Mouse (Mus musculus) heart, adult 2 months (tissue): ENCODE results near the gene Hoxd3. TPM values are rescaled to one million over a fixed set of nuclear protein-coding genes. Genes with fewer than 3 reads are reported as not detected.

ENCODE experiments used
- DNase-seq, 2 experiments: peaks; one replicate each; pipeline ENCODE4 v3.0.0; 2021
- H3K27ac ChIP-seq: fragments of 200-600 bp; 2 replicates; pipeline ENCODE4 v1.8.1; 2022
- H3K27me3 ChIP-seq: fragments of 200-500 bp; 2 replicates; pipeline ENCODE4 v1.6.1; 2012; ENCODE audit warnings: mild to moderate bottlenecking, low read length, inconsistent platforms, mixed read lengths; ENCODE audit not compliant: control insufficient read depth, insufficient read depth
- H3K36me3 ChIP-seq: fragments of 200-500 bp; 2 replicates; pipeline ENCODE4 v1.6.1; 2012; ENCODE audit warnings: low read length, inconsistent platforms; ENCODE audit not compliant: control insufficient read depth, insufficient read depth
- H3K4me1 ChIP-seq: fragments of 200-500 bp; 2 replicates; pipeline ENCODE4 v1.6.1; 2011; ENCODE audit warnings: low read length; ENCODE audit not compliant: control insufficient read depth, insufficient read depth
- H3K4me3 ChIP-seq: fragments of 200-600 bp; 2 replicates; pipeline ENCODE4 v1.8.1; 2022
- H3K79me2 ChIP-seq: fragments of 200-500 bp; replicated peaks from 2 replicates; pipeline ENCODE4 v1.6.1; 2012; ENCODE audit warnings: mild to moderate bottlenecking, inconsistent platforms, low read length, moderate library complexity, mixed read lengths; ENCODE audit not compliant: control insufficient read depth, insufficient read depth
- H3K9ac ChIP-seq: fragments of 200-500 bp; 2 replicates; pipeline ENCODE4 v1.6.1; 2012; ENCODE audit warnings: low read depth, mild to moderate bottlenecking, control low read depth, inconsistent platforms, low read length, mixed read lengths
- CTCF ChIP-seq: fragments of 200-600 bp; IDR thresholded peaks from 2 replicates; pipeline ENCODE4 v1.8.1; 2022; ENCODE audit warnings: antibody characterized with exemption, mild to moderate bottlenecking, moderate library complexity
- EP300 ChIP-seq: fragments of 200-500 bp; IDR thresholded peaks from 2 replicates; pipeline ENCODE4 v1.6.1; 2011; ENCODE audit warnings: low read depth, low read length, control low read depth; ENCODE audit not compliant: insufficient read depth
- POLR2A ChIP-seq: fragments of 200-500 bp; IDR thresholded peaks from 2 replicates; pipeline ENCODE4 v1.6.1; 2011; ENCODE audit warnings: mild to moderate bottlenecking, low read depth, low read length, control low read depth; ENCODE audit not compliant: insufficient read depth
- WGBS: fragments of 180-500 bp; shearing (Covaris S2); methylation state at CpG from one replicate; pipeline ENCODE4 v1.1.7; 2018; 5-methylcytosine and 5-hydroxymethylcytosine counted together
- intact Hi-C: fragments of 180-260 bp; cut with DNase I; formaldehyde crosslinking; loops from one replicate; pipeline ENCODE4 v1.15.1; 2025
- polyA plus RNA-seq: library from polyadenylated mRNA; depleted of rRNA; stranded (reverse); fragments of >200 nt; gene quantifications from 2 replicates; pipeline ENCODE4 v1.2.3, GENCODE M21; 2012
- total RNA-seq, 2 experiments: library from RNA; stranded (reverse); gene quantifications; 2 replicates each; pipeline ENCODE4 v1.2.3; 2021

The Hoxd3 gene
- total and polyA plus RNA-seq, 3 experiments: 0.06 TPM; not detected in 2

- TF ChIP-seq EP300 (no peak), POLR2A (no peak), CTCF (no peak)
- Histone ChIP-seq H3K9ac (no peak overlapping the region), H3K27ac (no peak overlapping the region), H3K36me3 (no peaks in the 10 kb centered on the region), H3K4me1 (no peaks in the 10 kb centered on the region), H3K4me3 (no peak overlapping the region), H3K79me2 (no peaks in the 10 kb centered on the region), H3K27me3 (peaks cover 32% of the 10 kb centered on the region)
- intact Hi-C loops: loop anchor here (10.0 kb wide), 1 partner anchor 1416 kb away; the partner anchor contains the start of gene Sp9
- DNase-seq: no peak
- WGBS: 12% methylated on average over 8 of the region's 8 CpGs
These were observed 21.4 kb upstream of the Hoxd3 start for GRCm38 (mm10) chr2:74690338-74690716.

- H3K4me3 ChIP-seq: no peak within 1 kb of the TSS
- H3K79me2 ChIP-seq: no peaks in the 10 kb centered on the region
- WGBS: 4% methylated on average over 56 of the region's 56 CpGs
- no peaks in the 10 kb centered on the region for H3K36me3 ChIP-seq
- TF ChIP-seq EP300 (no peak), CTCF (peak; percentile 60), POLR2A (no peak)
- intact Hi-C loops: loop anchor here (10.0 kb wide), 1 partner anchor 1416 kb away; the partner anchor contains the start of gene Sp9
- no peak within 1 kb of the TSS for H3K9ac ChIP-seq
- H3K27me3 ChIP-seq: peaks cover 34% of the 10 kb centered on the region
- H3K4me1 ChIP-seq: no peaks in the 10 kb centered on the region
- no peak within 1 kb of the TSS for H3K27ac ChIP-seq
- DNase-seq: peak; percentile 45 to 53
These were observed 20.4 kb upstream of the Hoxd3 start, which contains the start of gene Hoxd10 for GRCm38 (mm10) chr2:74691022-74691951. TSS of gene Hoxd10 (plus strand) at chr2:74691924.

GRCm38 (mm10) chr2:74691995-74692807 lies 19.5 kb upstream of the Hoxd3 start:
- Histone ChIP-seq H3K79me2 (no peaks in the 10 kb centered on the region), H3K4me1 (no peaks in the 10 kb centered on the region), H3K36me3 (no peaks in the 10 kb centered on the region), H3K4me3 (no peak overlapping the region), H3K9ac (no peak overlapping the region), H3K27me3 (peaks cover 42% of the 10 kb centered on the region), H3K27ac (no peak overlapping the region)
- DNase-seq: no peak
- TF ChIP-seq CTCF: no peak
- TF ChIP-seq POLR2A: no peak
- no peak for TF ChIP-seq EP300
- 6% methylated on average over 35 of the region's 35 CpGs for WGBS
- intact Hi-C loops: loop anchor here (10.0 kb wide), 1 partner anchor 1417 kb away; the partner anchor contains the start of gene Sp9

- intact Hi-C loops: loop anchor here (10.0 kb wide), 1 partner anchor 1418 kb away; the partner anchor contains the start of gene Sp9
- 3% methylated on average over 20 of the region's 20 CpGs for WGBS
- H3K4me3 ChIP-seq: no peak overlapping the region
These were observed 18.8 kb upstream of the Hoxd3 start for GRCm38 (mm10) chr2:74692808-74693431.

GRCm38 (mm10) chr2:74693432-74693827 lies 18.3 kb upstream of the Hoxd3 start:
- H3K79me2 ChIP-seq: no peaks in the 10 kb centered on the region
- no peaks in the 10 kb centered on the region for H3K36me3 ChIP-seq
- intact Hi-C loops: loop anchor here (10.0 kb wide), 1 partner anchor 1419 kb away; the partner anchor contains the start of gene Sp9
- 14% methylated on average over 4 of the region's 4 CpGs for WGBS
- peaks cover 44% of the 10 kb centered on the region for H3K27me3 ChIP-seq
- DNase-seq: no peak
- no peak overlapping the region for H3K9ac ChIP-seq
- H3K4me3 ChIP-seq: no peak overlapping the region
- TF ChIP-seq POLR2A (no peak), EP300 (no peak), CTCF (no peak)
- H3K4me1 ChIP-seq: no peaks in the 10 kb centered on the region
- no peak overlapping the region for H3K27ac ChIP-seq

More at GRCm38 (mm10) chr2:74692808-74693431, 18.8 kb upstream of the Hoxd3 start:
- Histone ChIP-seq H3K36me3 (no peaks in the 10 kb centered on the region), H3K79me2 (no peaks in the 10 kb centered on the region), H3K4me1 (no peaks in the 10 kb centered on the region), H3K27me3 (peaks cover 39% of the 10 kb centered on the region), H3K27ac (no peak overlapping the region), H3K9ac (no peak overlapping the region)
- no peak for DNase-seq
- TF ChIP-seq CTCF (no peak), EP300 (no peak), POLR2A (no peak)
